Mouse (Mus musculus): ENCODE data around the gene Vmn1r53. TPM values are rescaled to one million over a fixed set of nuclear protein-coding genes. Genes with fewer than 3 reads are reported as not detected.
"Not testable (repeated sequence)": the region's sequence is repeated elsewhere in the genome, so short reads cannot be mapped to it uniquely, and the experiment has no call there.

Gene Vmn1r53
- polyA plus RNA-seq (2015; fragmentation: Nextera tagmentation; extraction: Ambion mirVana), result 0.14 TPM in 1 of 2 replicates, not detected in the other

- 77% methylated on average over 1 of the region's 1 CpGs for WGBS
- Histone ChIP-seq H3K9me3 (no peaks in the 10 kb centered on the region), H3K4me3 (no peak within 1 kb of the TSS), H3K27me3 (no peaks in the 10 kb centered on the region), H3K36me3 (no peaks in the 10 kb centered on the region), H3K4me2 (no peak within 1 kb of the TSS), H3K9ac (no peak within 1 kb of the TSS), H3K4me1 (no peaks in the 10 kb centered on the region), H3K27ac (no peak within 1 kb of the TSS)
- ATAC-seq (ENCODE audit: borderline replicate concordance, extremely low read depth, low FRiP score, low TSS enrichment), result no peak
Observed at GRCm38 (mm10) chr6:90224338-90224737, at the start of gene Vmn1r53. Gene Vmn1r53 (minus strand): TSS chr6:90224438.

DNA sequence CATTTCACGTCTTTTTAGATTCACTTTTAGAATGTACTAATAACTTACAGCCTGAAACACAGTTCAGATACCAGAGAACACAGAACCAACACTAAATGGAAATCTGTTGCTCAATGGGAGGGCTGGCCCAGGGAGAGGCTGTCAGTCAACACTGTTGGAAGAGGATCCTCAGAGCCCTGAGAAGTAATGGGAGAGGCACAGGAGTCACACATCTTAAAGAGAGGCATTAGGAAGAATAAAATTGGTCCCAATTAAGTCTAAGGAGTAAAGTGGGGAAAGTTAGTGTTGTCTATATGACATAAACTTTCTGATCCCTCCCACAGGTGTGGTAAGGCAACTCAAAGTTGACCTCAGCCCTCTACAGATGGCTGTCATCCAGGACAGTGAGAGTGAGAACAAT, 21.8 kb upstream of the Vmn1r53 start, which contains the start of gene Vmn1r54:
Gene Vmn1r54 (plus strand): TSS at position 301 of the 400 bp plus-strand sequence.
- Histone ChIP-seq H3K9me3 (no peaks in the 10 kb centered on the region), H3K4me1 (no peaks in the 10 kb centered on the region), H3K27me3 (no peaks in the 10 kb centered on the region), H3K9ac (no peak within 1 kb of the TSS), H3K27ac (no peak within 1 kb of the TSS), H3K4me3 (no peak within 1 kb of the TSS), H3K4me2 (no peak within 1 kb of the TSS), H3K36me3 (no peaks in the 10 kb centered on the region)
- 76% methylated on average over 1 of the region's 1 CpGs for WGBS
- ATAC-seq (ENCODE audit: borderline replicate concordance, extremely low read depth, low FRiP score, low TSS enrichment), result no peak

GRCm38 (mm10) chr6:90244019-90244418, 19.8 kb upstream of the Vmn1r53 start:
- Histone ChIP-seq H3K4me3 (no peak overlapping the region), H3K4me2 (no peak overlapping the region), H3K27me3 (no peaks in the 10 kb centered on the region), H3K9me3 (no peaks in the 10 kb centered on the region), H3K27ac (no peak overlapping the region), H3K9ac (no peak overlapping the region), H3K4me1 (no peaks in the 10 kb centered on the region), H3K36me3 (no peaks in the 10 kb centered on the region)
- no peak for ATAC-seq (ENCODE audit: borderline replicate concordance, extremely low read depth, low FRiP score, low TSS enrichment)
- WGBS, result 73% methylated on average over 3 of the region's 3 CpGs

GRCm38 (mm10) chr6:90232681-90233080, 8.4 kb upstream of the Vmn1r53 start:
- WGBS, result 58% methylated on average over 27 of the region's 27 CpGs

GRCm38 (mm10) chr6:90232114-90232513, 7.9 kb upstream of the Vmn1r53 start:
- not testable (repeated sequence) for H3K36me3 ChIP-seq; H3K9me3 ChIP-seq; ATAC-seq (ENCODE audit: borderline replicate concordance, extremely low read depth, low FRiP score, low TSS enrichment); H3K4me1 ChIP-seq; H3K4me3 ChIP-seq; H3K9ac ChIP-seq; H3K27me3 ChIP-seq; H3K27ac ChIP-seq; H3K4me2 ChIP-seq
- WGBS, result 76% methylated on average over 4 of the region's 4 CpGs

More at GRCm38 (mm10) chr6:90232681-90233080, 8.4 kb upstream of the Vmn1r53 start:
- Histone ChIP-seq H3K9ac (no peak overlapping the region), H3K4me1 (no peaks in the 10 kb centered on the region), H3K27me3 (no peaks in the 10 kb centered on the region), H3K36me3 (no peaks in the 10 kb centered on the region), H3K9me3 (no peaks in the 10 kb centered on the region), H3K27ac (no peak overlapping the region), H3K4me3 (no peak overlapping the region), H3K4me2 (no peak overlapping the region)
- ATAC-seq (ENCODE audit: borderline replicate concordance, extremely low read depth, low FRiP score, low TSS enrichment), result no peak

- H3K4me3 ChIP-seq; H3K36me3 ChIP-seq; H3K9me3 ChIP-seq; H3K9ac ChIP-seq; H3K27me3 ChIP-seq; H3K4me1 ChIP-seq; ATAC-seq (ENCODE audit: borderline replicate concordance, extremely low read depth, low FRiP score, low TSS enrichment); H3K27ac ChIP-seq; H3K4me2 ChIP-seq: not testable (repeated sequence)
- 66% methylated on average over 2 of the region's 2 CpGs for WGBS
Observed at GRCm38 (mm10) chr6:90202493-90202892, 21.7 kb downstream of the Vmn1r53 start, which contains the start of gene V1ra8. Gene V1ra8 (plus strand): TSS chr6:90202793.

DNA sequence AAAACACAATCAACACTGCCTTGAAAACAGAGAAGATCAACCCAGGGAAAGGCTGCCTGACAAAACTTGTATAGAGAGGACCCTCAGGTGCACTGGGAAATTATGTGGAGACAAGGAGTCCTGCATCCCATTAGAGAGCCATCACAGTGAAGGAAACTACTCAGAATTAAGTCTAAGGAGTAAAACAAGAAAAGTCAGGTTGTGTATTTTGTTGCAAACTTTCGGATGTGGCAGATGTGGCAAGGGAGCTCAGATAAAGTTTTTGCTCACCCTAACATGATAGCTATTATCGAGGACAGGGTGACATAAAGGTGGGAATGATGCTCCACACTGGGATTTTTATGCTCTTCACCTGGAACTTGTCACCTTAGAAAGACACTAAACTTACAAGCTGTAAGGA, 49.7 kb downstream of the Vmn1r53 start, which contains the start of gene Vmn1r52:
Gene Vmn1r52 (plus strand): TSS at position 301 of the 400 bp plus-strand sequence.
- no peaks in the 10 kb centered on the region for H3K4me1 ChIP-seq
- H3K36me3 ChIP-seq, result no peaks in the 10 kb centered on the region
- WGBS, result 59% methylated on average over 2 of the region's 2 CpGs
- no peak within 1 kb of the TSS for H3K4me3 ChIP-seq
- no peak within 1 kb of the TSS for H3K27ac ChIP-seq
- H3K27me3 ChIP-seq, result no peaks in the 10 kb centered on the region
- no peak within 1 kb of the TSS for H3K9ac ChIP-seq
- no peak for ATAC-seq (ENCODE audit: borderline replicate concordance, extremely low read depth, low FRiP score, low TSS enrichment)
- no peaks in the 10 kb centered on the region for H3K9me3 ChIP-seq
- no peak within 1 kb of the TSS for H3K4me2 ChIP-seq

Other genes starting within 250 kb of the Vmn1r53 start
- gene Vmn1r47, start 208.3 kb downstream of the Vmn1r53 start, polyA plus RNA-seq (2015; fragmentation: Nextera tagmentation; extraction: Ambion mirVana), result not detected in 2 replicates
- not detected in 2 replicates for gene Vmn1r48, start 187.6 kb downstream of the Vmn1r53 start, polyA plus RNA-seq (2015; fragmentation: Nextera tagmentation; extraction: Ambion mirVana)
- not detected in 2 replicates for gene Vmn1r49, start 145.9 kb downstream of the Vmn1r53 start, polyA plus RNA-seq (2015; fragmentation: Nextera tagmentation; extraction: Ambion mirVana)
- gene Vmn1r50, start 123.0 kb downstream of the Vmn1r53 start, polyA plus RNA-seq (2015; fragmentation: Nextera tagmentation; extraction: Ambion mirVana), result not detected in 2 replicates
- gene Vmn1r51, start 101.8 kb downstream of the Vmn1r53 start, polyA plus RNA-seq (2015; fragmentation: Nextera tagmentation; extraction: Ambion mirVana), result not detected in 2 replicates
- not detected in 2 replicates for gene Vmn1r52, start 49.6 kb downstream of the Vmn1r53 start, polyA plus RNA-seq (2015; fragmentation: Nextera tagmentation; extraction: Ambion mirVana)
- gene V1ra8, start 21.6 kb downstream of the Vmn1r53 start, polyA plus RNA-seq (2015; fragmentation: Nextera tagmentation; extraction: Ambion mirVana), result not detected in 2 replicates
- gene Vmn1r54, start 21.9 kb upstream of the Vmn1r53 start, polyA plus RNA-seq (2015; fragmentation: Nextera tagmentation; extraction: Ambion mirVana), result not detected in 2 replicates
- not detected in 2 replicates for gene BC048671, start 76.8 kb upstream of the Vmn1r53 start, polyA plus RNA-seq (2015; fragmentation: Nextera tagmentation; extraction: Ambion mirVana)
- gene Chst13, start 100.7 kb upstream of the Vmn1r53 start, polyA plus RNA-seq (2015; fragmentation: Nextera tagmentation; extraction: Ambion mirVana), result 0.11 TPM in 1 of 2 replicates, not detected in the other
- 0.25 TPM in 1 of 2 replicates, not detected in the other for gene Uroc1, start 108.8 kb upstream of the Vmn1r53 start, polyA plus RNA-seq (2015; fragmentation: Nextera tagmentation; extraction: Ambion mirVana)
- 7.5 and 7.6 TPM in 2 replicates for gene Zxdc, start 145.1 kb upstream of the Vmn1r53 start, polyA plus RNA-seq (2015; fragmentation: Nextera tagmentation; extraction: Ambion mirVana)
- 0.50 and 0.68 TPM in 2 replicates for gene Cfap100, start 204.4 kb upstream of the Vmn1r53 start, polyA plus RNA-seq (2015; fragmentation: Nextera tagmentation; extraction: Ambion mirVana)
- gene Klf15, start 238.1 kb upstream of the Vmn1r53 start, polyA plus RNA-seq (2015; fragmentation: Nextera tagmentation; extraction: Ambion mirVana), result 10.9 and 13.5 TPM in 2 replicates

Measured in lung, embryonic 15.5 days (tissue).